In genomic region chr3:101804331-101804730, GRCm38 (mm10) we compare ENCODE assay signal across 18 mouse cellular contexts. TPM values are rescaled to one million over a fixed set of nuclear protein-coding genes. Genes with fewer than 3 reads are reported as not detected.
DNase-seq lines count a peak whose midpoint lies in the region; TF ChIP-seq lines count a peak whose summit lies in the region.
"Had no signal": no experiment of that assay in that cellular context is flagged by ENCODE, and none has a peak within 500 bp of the region (broad histone marks: within the 10 kb centered on the region; RNA-seq: fewer than 3 reads in every experiment).

No protein-coding gene starts in this region.

- H3K4me3 ChIP-seq in kidney, adult 2 months (ENCODE audit: insufficient read depth, low read depth, low read length): no peak overlapping the region
- H3K4me3 ChIP-seq in heart, embryonic 10.5 days: peak overlapping the region; percentile 24; the same call in 1 of the 2 replicates
- H3K4me3 ChIP-seq: liver, embryonic 13.5 days; midbrain, embryonic 15.5 days; neural tube, embryonic 12.5 days had no signal

- no peak for DNase-seq in kidney, adult 2 months
- no peak for DNase-seq in kidney, adult 11 months
- peak; percentile 76 to 77 for DNase-seq in heart, adult 18-20 months
- peak; percentile 90 for DNase-seq in heart, embryonic 10.5 days (ENCODE audit: low spot score)
- peak; percentile 76 for DNase-seq in heart, postnatal 4 days
- DNase-seq in left cerebral cortex, postnatal 14 days (ENCODE audit: low spot score in 2 of 2): no peak
- no peak for DNase-seq in left cerebral cortex, adult 11 months (ENCODE audit: low spot score)
- DNase-seq: cerebellum, adult 11 months; kidney, adult 18-20 months; liver, embryonic 13.5 days; lung, postnatal 4 days; thymus, postnatal 25 days had no signal

- no peaks in the 10 kb centered on the region for H3K27me3 ChIP-seq in kidney, adult 2 months (replicated peaks; ENCODE audit: control insufficient read depth, insufficient read depth, low read length)
- no peaks in the 10 kb centered on the region for H3K27me3 ChIP-seq in heart, embryonic 10.5 days (ENCODE audit: insufficient read depth, poor library complexity, severe bottlenecking)
- H3K27me3 ChIP-seq: CH12.LX; liver, embryonic 13.5 days; midbrain, embryonic 15.5 days; neural tube, embryonic 12.5 days; Patski had no signal

- WGBS in kidney, adult 2 months: 81% methylated on average over 6 of the region's 6 CpGs
- 28% methylated on average over 6 of the region's 6 CpGs for WGBS in heart, embryonic 10.5 days

- intact Hi-C loops in left cerebral cortex, postnatal 14 days (cut with DNase I): loop anchor here (5.0 kb wide), 1 partner anchor 62 kb away; no protein-coding TSS in a partner anchor

- peaks cover 30% of the 10 kb centered on the region for H3K4me1 ChIP-seq in kidney, adult 2 months (ENCODE audit: control insufficient read depth, insufficient read depth, low read length)
- H3K4me1 ChIP-seq in heart, embryonic 10.5 days: peaks cover 85% of the 10 kb centered on the region

- TF ChIP-seq POLR2A in kidney, adult 2 months (IDR thresholded peaks at IDR 0.05; ENCODE audit: low read depth, low read length): no peak

- H3K9me3 ChIP-seq in heart, embryonic 10.5 days: no peaks in the 10 kb centered on the region
- H3K9me3 ChIP-seq: liver, embryonic 13.5 days; midbrain, embryonic 15.5 days; neural tube, embryonic 12.5 days had no signal

- no peak for TF ChIP-seq CTCF in kidney, adult 2 months (conservative IDR thresholded peaks at IDR 0.05; ENCODE audit: insufficient read depth, insufficient read length, low read depth, low read length)

- no peaks in the 10 kb centered on the region for H3K36me3 ChIP-seq in kidney, adult 2 months (ENCODE audit: control insufficient read depth, insufficient read depth, low read length)
- no peaks in the 10 kb centered on the region for H3K36me3 ChIP-seq in heart, embryonic 10.5 days
- H3K36me3 ChIP-seq: liver, embryonic 13.5 days; midbrain, embryonic 15.5 days; neural tube, embryonic 12.5 days had no signal

- H3K27ac ChIP-seq in kidney, adult 2 months (ENCODE audit: insufficient read depth, low read depth, low read length): peak overlapping the region; percentile 98
- H3K27ac ChIP-seq in heart, embryonic 10.5 days: peak overlapping the region; percentile 89
- H3K27ac ChIP-seq: midbrain, embryonic 15.5 days; neural tube, embryonic 12.5 days had no signal

RNA-seq across cellular contexts. Expression of gene Mab21l3, which starts 44.4 kb away (rescaled TPM):
- polyA plus RNA-seq in kidney, adult 2 months (2012; rRNA removed): 1.8 TPM in 2 replicates
- total RNA-seq in heart, adult 18-20 months (2021): under 1 TPM in 1 of 2 experiments, not detected in 1; 0.13 TPM
- 0.40 and 0.57 TPM in 2 replicates for polyA plus RNA-seq in heart, embryonic 10.5 days (2016; fragmentation: Nextera tagmentation; extraction: Ambion mirVana)
- under 1 TPM; 0.25 to 0.26 TPM for total RNA-seq in heart, postnatal 4 days (2021)
- total RNA-seq in left cerebral cortex, postnatal 14 days (2021): under 1 TPM in 1 of 2 experiments, not detected in 1; 0.20 TPM
- total RNA-seq: heart, postnatal 36 days; layer of hippocampus, adult 18-20 months had no signal

Comparison
In these comparisons a context has a peak if more than half of its experiments do, and no peak if none do; other contexts are left out.
1. DNase-seq: peak in heart, adult 18-20 months (2 of 2), heart, embryonic 10.5 days (single experiment) and heart, postnatal 4 days (single experiment); none in kidney, adult 2 months (single experiment), kidney, adult 11 months (single experiment), left cerebral cortex, postnatal 14 days (0 of 2) and left cerebral cortex, adult 11 months (single experiment).